ENCODE assay signal across 10 mouse cellular contexts in genomic region chr3:95734092-95734702, GRCm38 (mm10). TPM values are rescaled to one million over a fixed set of nuclear protein-coding genes. Genes with fewer than 3 reads are reported as not detected.
DNase-seq lines count a peak whose midpoint lies in the region; ATAC-seq and TF ChIP-seq lines count a peak whose summit lies in the region.
"Had no signal": no experiment of that assay in that cellular context is flagged by ENCODE, and none has a peak within 500 bp of the region (broad histone marks: within the 10 kb centered on the region; RNA-seq: fewer than 3 reads in every experiment).

No protein-coding gene starts in this region.

- H3K9ac ChIP-seq in liver, embryonic 13.5 days, result peak overlapping the region; percentile 12
- H3K9ac ChIP-seq in neural tube, embryonic 15.5 days (replicated peaks), result no peak overlapping the region
- H3K9ac ChIP-seq: neural tube, embryonic 13.5 days had no signal

- ATAC-seq in liver, embryonic 13.5 days (ENCODE audit: low read depth), result peak; percentile 66
- ATAC-seq in neural tube, embryonic 15.5 days (ENCODE audit: low FRiP score), result no peak
- ATAC-seq: inflammation-experienced regulatory T-cells, adult 6 months had no signal

- H3K4me1 ChIP-seq in liver, embryonic 13.5 days (replicated peaks), result peaks cover 44% of the 10 kb centered on the region
- no peaks in the 10 kb centered on the region for H3K4me1 ChIP-seq in neural tube, embryonic 15.5 days
- H3K4me1 ChIP-seq: neural tube, embryonic 13.5 days had no signal

- peaks cover 27% of the 10 kb centered on the region for H3K36me3 ChIP-seq in liver, embryonic 13.5 days
- peaks cover 23% of the 10 kb centered on the region for H3K36me3 ChIP-seq in neural tube, embryonic 15.5 days

- H3K27ac ChIP-seq in gastrocnemius, adult 2 months, result peak overlapping the region; percentile 63
- H3K27ac ChIP-seq in liver, embryonic 13.5 days, result peak overlapping the region; percentile 57
- no peak overlapping the region for H3K27ac ChIP-seq in neural tube, embryonic 15.5 days (replicated peaks)
- H3K27ac ChIP-seq: neural tube, embryonic 13.5 days had no signal

- no peak overlapping the region for H3K4me3 ChIP-seq in gastrocnemius, adult 2 months
- H3K4me3 ChIP-seq in liver, embryonic 13.5 days (replicated peaks), result no peak overlapping the region
- H3K4me3 ChIP-seq in neural tube, embryonic 15.5 days (replicated peaks), result no peak overlapping the region
- H3K4me3 ChIP-seq: neural tube, embryonic 13.5 days had no signal

- TF ChIP-seq CTCF in gastrocnemius, adult 2 months (IDR thresholded peaks at IDR 0.05), result no peak

- H3K4me2 ChIP-seq in liver, embryonic 13.5 days, result peak overlapping the region; percentile 27
- H3K4me2 ChIP-seq in neural tube, embryonic 15.5 days, result no peak overlapping the region
- H3K4me2 ChIP-seq: neural tube, embryonic 13.5 days had no signal

- peak; percentile 75 for DNase-seq in gastrocnemius, adult 2 months
- no peak for DNase-seq in gastrocnemius, postnatal 10 days
- DNase-seq in MN1 (ENCODE audit: low spot score), result peak; percentile 53
- peak; percentile 48 to 59 for DNase-seq in gastrocnemius, adult 8-10 months (ENCODE audit: low spot score in 2 of 2)
- peak; percentile 50 for DNase-seq in liver, embryonic 13.5 days
- DNase-seq in spleen, adult 12 weeks (ENCODE audit: low spot score), result no peak
- no peak for DNase-seq in right cerebral cortex, postnatal 4 days

- intact Hi-C loops in gastrocnemius, adult 2 months (cut with DNase I), result loop anchor here (5.0 kb wide), 1 partner anchor 102 kb away; no protein-coding TSS in a partner anchor

- 40% methylated on average over 13 of the region's 13 CpGs for WGBS in liver, embryonic 13.5 days (ENCODE audit: insufficient replicate concordance)
- 92% methylated on average over 13 of the region's 13 CpGs for WGBS in neural tube, embryonic 15.5 days

- H3K27me3 ChIP-seq in liver, embryonic 13.5 days, result no peaks in the 10 kb centered on the region
- H3K27me3 ChIP-seq in neural tube, embryonic 15.5 days (replicated peaks), result no peaks in the 10 kb centered on the region
- H3K27me3 ChIP-seq: neural tube, embryonic 13.5 days had no signal

- no peaks in the 10 kb centered on the region for H3K9me3 ChIP-seq in liver, embryonic 13.5 days (replicated peaks)
- no peaks in the 10 kb centered on the region for H3K9me3 ChIP-seq in neural tube, embryonic 15.5 days (replicated peaks)
- H3K9me3 ChIP-seq: neural tube, embryonic 13.5 days had no signal

RNA-seq across cellular contexts. Expression of gene Ecm1, which starts 5.2 kb away (rescaled TPM):
- total RNA-seq in gastrocnemius, adult 2 months (2021), result 10 to 100 TPM; 18.0 to 23.0 TPM
- total RNA-seq in gastrocnemius, postnatal 10 days (2021), result 10 to 100 TPM; 19.7 to 29.7 TPM
- total RNA-seq in gastrocnemius, adult 8-10 months (2022), result 10 to 100 TPM in 2 of 4 experiments, 1 to 10 TPM in 2; 6.0 to 16.6 (median 12.2) TPM
- 9.8 and 10.7 TPM in 2 replicates for polyA plus RNA-seq in liver, embryonic 13.5 days (2015; fragmentation: Nextera tagmentation; extraction: Ambion mirVana)
- 11.6 and 11.8 TPM in 2 replicates for polyA plus RNA-seq in neural tube, embryonic 15.5 days (2015; fragmentation: Nextera tagmentation; extraction: Ambion mirVana)

RNA-seq across cellular contexts. Expression of gene Tars2, which starts 25.8 kb away (rescaled TPM):
- 10 to 100 TPM; 23.0 to 30.8 TPM for total RNA-seq in gastrocnemius, adult 2 months (2021)
- total RNA-seq in gastrocnemius, postnatal 10 days (2021), result 10 to 100 TPM; 27.7 to 29.4 TPM
- 10 to 100 TPM; 21.8 to 27.4 (median 26.8) TPM for total RNA-seq in gastrocnemius, adult 8-10 months (2022)
- polyA plus RNA-seq in liver, embryonic 13.5 days (2015; fragmentation: Nextera tagmentation; extraction: Ambion mirVana), result 49.4 and 50.4 TPM in 2 replicates
- polyA plus RNA-seq in neural tube, embryonic 15.5 days (2015; fragmentation: Nextera tagmentation; extraction: Ambion mirVana), result 49.4 and 52.7 TPM in 2 replicates

RNA-seq across cellular contexts. Expression of gene Adamtsl4, which starts 46.5 kb away (rescaled TPM):
- 10 to 100 TPM; 17.2 to 32.0 TPM for total RNA-seq in gastrocnemius, adult 2 months (2021)
- total RNA-seq in gastrocnemius, postnatal 10 days (2021), result 10 to 100 TPM; 23.9 to 26.3 TPM
- 10 to 100 TPM; 13.8 to 23.4 (median 18.2) TPM for total RNA-seq in gastrocnemius, adult 8-10 months (2022)
- polyA plus RNA-seq in liver, embryonic 13.5 days (2015; fragmentation: Nextera tagmentation; extraction: Ambion mirVana), result 0.37 and 0.83 TPM in 2 replicates
- polyA plus RNA-seq in neural tube, embryonic 15.5 days (2015; fragmentation: Nextera tagmentation; extraction: Ambion mirVana), result 1.3 and 1.6 TPM in 2 replicates

Comparison
In these comparisons a context has a peak if more than half of its experiments do, and no peak if none do; other contexts are left out.
1. DNase-seq: peak in gastrocnemius, adult 2 months (single experiment), MN1 (single experiment), gastrocnemius, adult 8-10 months (2 of 2) and liver, embryonic 13.5 days (single experiment); none in gastrocnemius, postnatal 10 days (single experiment), spleen, adult 12 weeks (single experiment) and right cerebral cortex, postnatal 4 days (single experiment).